ENCODE assay signal across 8 mouse cellular contexts in the genomic region with DNA sequence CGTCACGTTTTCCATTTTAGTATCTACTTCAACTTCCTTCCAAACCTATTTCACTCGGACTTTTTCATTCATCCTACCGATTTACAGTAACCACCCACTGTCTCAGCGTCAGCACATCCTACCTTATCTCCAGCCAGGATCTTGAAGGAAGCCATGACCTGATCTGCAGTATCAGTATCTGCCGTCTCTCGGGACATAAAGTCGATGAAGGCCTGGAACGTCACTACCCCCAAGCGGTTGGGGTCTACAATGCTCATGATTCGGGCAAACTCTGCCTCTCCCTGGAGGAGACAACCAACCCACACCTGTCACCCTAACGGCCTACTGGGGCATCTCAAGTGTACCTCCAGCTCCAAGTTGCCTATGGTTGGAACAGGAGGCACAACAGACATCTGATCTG. TPM values are rescaled to one million over a fixed set of nuclear protein-coding genes. Genes with fewer than 3 reads are reported as not detected.
DNase-seq lines count a peak whose midpoint lies in the region; ATAC-seq and TF ChIP-seq lines count a peak whose summit lies in the region.

No protein-coding gene starts in this region.

- H3K4me3 ChIP-seq in liver, embryonic 11.5 days (ENCODE audit: low read depth, low read length), result peak overlapping the region; percentile 65
- peak overlapping the region; percentile 52 for H3K4me3 ChIP-seq in hindbrain, postnatal 0 days (ENCODE audit: low read length)
- H3K4me3 ChIP-seq in neural tube, embryonic 12.5 days, result peak overlapping the region; percentile 61; the same call in 1 of the 2 replicates

- no peaks in the 10 kb centered on the region for H3K27me3 ChIP-seq in liver, embryonic 11.5 days (replicated peaks; ENCODE audit: control insufficient read depth, insufficient read depth, low read length)
- no peaks in the 10 kb centered on the region for H3K27me3 ChIP-seq in hindbrain, postnatal 0 days (ENCODE audit: insufficient read depth, low read length)
- no peaks in the 10 kb centered on the region for H3K27me3 ChIP-seq in neural tube, embryonic 12.5 days (replicated peaks)

- H3K9me3 ChIP-seq in liver, embryonic 11.5 days (ENCODE audit: control insufficient read depth, low read length), result no peaks in the 10 kb centered on the region
- H3K9me3 ChIP-seq in hindbrain, postnatal 0 days (ENCODE audit: low read length), result no peaks in the 10 kb centered on the region
- H3K9me3 ChIP-seq in neural tube, embryonic 12.5 days, result no peaks in the 10 kb centered on the region

- no peak for TF ChIP-seq CTCF in hindbrain, postnatal 0 days (IDR thresholded peaks at IDR 0.05; ENCODE audit: low read depth)

- ATAC-seq in liver, embryonic 11.5 days (replicated peaks; ENCODE audit: low FRiP score), result no peak
- no peak for ATAC-seq in hindbrain, postnatal 0 days
- ATAC-seq in neural tube, embryonic 12.5 days (ENCODE audit: low FRiP score, low read depth), result peak; percentile 26; the same call in 1 of the 2 replicates
- ATAC-seq in megakaryocyte-erythroid progenitor cell, adult 5-6 weeks (replicated peaks; ENCODE audit: low FRiP score, low TSS enrichment, poor library complexity, severe bottlenecking), result no peak

- H3K36me3 ChIP-seq in liver, embryonic 11.5 days (ENCODE audit: control insufficient read depth, insufficient read depth, low read length), result peaks cover 20% of the 10 kb centered on the region
- H3K36me3 ChIP-seq in hindbrain, postnatal 0 days (ENCODE audit: insufficient read depth, low read length), result peaks cover 18% of the 10 kb centered on the region; the same call in 1 of the 2 replicates
- peaks cover 42% of the 10 kb centered on the region for H3K36me3 ChIP-seq in neural tube, embryonic 12.5 days

- H3K9ac ChIP-seq in liver, embryonic 11.5 days (ENCODE audit: low read depth, low read length), result peak overlapping the region; percentile 25; the same call in 1 of the 2 replicates
- H3K9ac ChIP-seq in hindbrain, postnatal 0 days (replicated peaks; ENCODE audit: low read length), result no peak overlapping the region
- no peak overlapping the region for H3K9ac ChIP-seq in neural tube, embryonic 12.5 days

- peak overlapping the region; percentile 32 for H3K27ac ChIP-seq in liver, embryonic 11.5 days (ENCODE audit: low read depth, low read length)
- H3K27ac ChIP-seq in hindbrain, postnatal 0 days, result 0 out of 2 replicates have a peak overlapping the region, but pooled peaks have one; percentile 87
- H3K27ac ChIP-seq in neural tube, embryonic 12.5 days, result no peak overlapping the region

- no peaks in the 10 kb centered on the region; the same call in 1 of the 2 replicates for H3K4me1 ChIP-seq in liver, embryonic 11.5 days (replicated peaks; ENCODE audit: control insufficient read depth, insufficient read depth, low read length)
- no peaks in the 10 kb centered on the region for H3K4me1 ChIP-seq in hindbrain, postnatal 0 days (ENCODE audit: insufficient read depth, low read length)
- no peaks in the 10 kb centered on the region for H3K4me1 ChIP-seq in neural tube, embryonic 12.5 days

- H3K4me2 ChIP-seq in liver, embryonic 11.5 days, result peak overlapping the region; percentile 57
- peak overlapping the region; percentile 47 for H3K4me2 ChIP-seq in hindbrain, postnatal 0 days (ENCODE audit: low read depth, low read length)
- peak overlapping the region; percentile 47 for H3K4me2 ChIP-seq in neural tube, embryonic 12.5 days (replicated peaks)

- 62% methylated on average over 12 of the region's 12 CpGs for WGBS in liver, embryonic 11.5 days
- 61% methylated on average over 12 of the region's 12 CpGs for WGBS in hindbrain, postnatal 0 days
- WGBS in neural tube, embryonic 12.5 days, result 62% methylated on average over 12 of the region's 12 CpGs

- no peak for DNase-seq in liver, embryonic 11.5 days (ENCODE audit: low spot score)
- DNase-seq in liver, result no peak
- peak; percentile 34 to 40 for DNase-seq in cerebellum, postnatal 25 days
- DNase-seq in hindbrain, postnatal 0 days (ENCODE audit: low spot score), result no peak
- no peak for DNase-seq in adrenal gland, postnatal 10 days
- DNase-seq in gastrocnemius, adult 8-10 months (ENCODE audit: low spot score in 2 of 2), result no peak

RNA-seq across cellular contexts. Expression of gene Zfp36l1, which starts 55.9 kb away (rescaled TPM):
- polyA plus RNA-seq in liver, embryonic 11.5 days (2014; fragmentation: Nextera tagmentation; extraction: Ambion mirVana), result 69.6 and 72.7 TPM in 2 replicates
- 61.8 and 69.5 TPM in 2 replicates for total RNA-seq in hindbrain, postnatal 0 days (2014; rRNA removed)
- polyA plus RNA-seq in hindbrain, postnatal 0 days (2015; fragmentation: Nextera tagmentation; extraction: Ambion mirVana), result 64.6 and 65.9 TPM in 2 replicates
- polyA plus RNA-seq in neural tube, embryonic 12.5 days (2016; fragmentation: Nextera tagmentation; extraction: Ambion mirVana), result 72.3 and 73.0 TPM in 2 replicates
- 100 to 1,000 TPM; 190 to 228 TPM for total RNA-seq in adrenal gland, postnatal 10 days (2021)
- total RNA-seq in gastrocnemius, adult 8-10 months (2022), result 10 to 100 TPM; 25.2 to 28.9 (median 27.2) TPM
- 76.1 and 121 TPM in 2 replicates for total RNA-seq in megakaryocyte-erythroid progenitor cell, adult 5-6 weeks (2014; fragmentation: Nextera tagmentation)
- total RNA-seq in megakaryocyte-erythroid progenitor cell, adult 5-6 weeks (2017), result 12.4 and 18.5 TPM in 2 replicates

Comparison
In these comparisons a context has a peak if more than half of its experiments do, and no peak if none do; other contexts are left out.
1. DNase-seq: peak in cerebellum, postnatal 25 days (2 of 2); none in liver, embryonic 11.5 days (single experiment), liver (single experiment), hindbrain, postnatal 0 days (single experiment), adrenal gland, postnatal 10 days (single experiment) and gastrocnemius, adult 8-10 months (0 of 2).
2. Peak in every context shown above with its lines, with median percentiles within 50 percentile points of each other: H3K4me2 ChIP-seq and H3K4me3 ChIP-seq.